Mouse (Mus musculus) stomach, postnatal 0 days (tissue): ENCODE results near the gene Unc13a. TPM values are rescaled to one million over a fixed set of nuclear protein-coding genes. Genes with fewer than 3 reads are reported as not detected.

ENCODE experiments used
- ATAC-seq: fragments of 200-750 bp; cut with Nextera tagmentation; 2 replicates; pipeline ENCODE4 v1.8.0; 2017; ENCODE audit not compliant: low FRiP score, low TSS enrichment
- DNase-seq: peaks from one replicate; pipeline ENCODE4 v3.0.0-alpha.2; 2016; ENCODE audit warnings: low spot score
- H3K27ac ChIP-seq: fragments of 300-500 bp; sonication (generic); replicated peaks from 2 replicates; pipeline ENCODE4 v1.5.1; 2014; ENCODE audit warnings: mild to moderate bottlenecking, control low read depth
- H3K27me3 ChIP-seq: fragments of 300-500 bp; sonication (generic); 2 replicates; pipeline ENCODE4 v1.6.1; 2014; ENCODE audit warnings: low read length; ENCODE audit not compliant: control insufficient read depth, insufficient read depth
- H3K36me3 ChIP-seq: fragments of 300-500 bp; sonication (generic); 2 replicates; pipeline ENCODE4 v1.6.1; 2014; ENCODE audit warnings: low read length, mixed read lengths; ENCODE audit not compliant: control insufficient read depth, insufficient read depth
- H3K4me1 ChIP-seq: fragments of 300-500 bp; sonication (generic); replicated peaks from 2 replicates; pipeline ENCODE4 v1.6.1; 2014; ENCODE audit warnings: antibody characterized with exemption; ENCODE audit not compliant: control insufficient read depth, insufficient read depth
- H3K4me2 ChIP-seq: fragments of 300-500 bp; sonication (generic); replicated peaks from 2 replicates; pipeline ENCODE4 v1.6.1; 2014; ENCODE audit warnings: low read depth, mild to moderate bottlenecking, control low read depth, moderate library complexity
- H3K4me3 ChIP-seq: fragments of 300-500 bp; sonication (generic); 2 replicates; pipeline ENCODE4 v1.5.1; 2014; ENCODE audit warnings: low read depth, low read length, control low read depth
- H3K9ac ChIP-seq: fragments of 300-500 bp; sonication (generic); 2 replicates; pipeline ENCODE4 v1.6.1; 2014; ENCODE audit warnings: mild to moderate bottlenecking, low read length, control low read depth, mixed read lengths
- H3K9me3 ChIP-seq: fragments of 300-500 bp; sonication (generic); 2 replicates; pipeline ENCODE4 v1.6.1; 2016; ENCODE audit warnings: low read length; ENCODE audit not compliant: control insufficient read depth
- CTCF ChIP-seq: IDR thresholded peaks from 2 replicates; pipeline ENCODE4 v1.5.1; 2016; ENCODE audit warnings: antibody characterized with exemption, low read depth, mild to moderate bottlenecking, moderate library complexity
- EP300 ChIP-seq: optimal IDR thresholded peaks from 2 replicates; pipeline ENCODE3; 2016; ENCODE audit warnings: antibody characterized with exemption
- WGBS: fragments of 180-500 bp; shearing (Covaris S2); extraction: QIAGEN DNeasy Blood & Tissue Kit; methylation state at CpG from one replicate; pipeline ENCODE4 v1.1.7; 2014; 5-methylcytosine and 5-hydroxymethylcytosine counted together
- polyA plus RNA-seq: library from polyadenylated mRNA; unstranded; fragments of >200 nt; fragmentation: Nextera tagmentation; extraction: Ambion mirVana; gene quantifications from 2 replicates; pipeline ENCODE4 v1.2.1, GENCODE M21; 2015

The Unc13a gene
- polyA plus RNA-seq, 1 experiment from 2014 or later = 0.46 TPM

- Histone ChIP-seq H3K4me2 (peak overlapping the region; percentile 17; the same call in 1 of the 2 replicates), H3K36me3 (no peaks in the 10 kb centered on the region), H3K27me3 (peaks cover 19% of the 10 kb centered on the region; the same call in 1 of the 2 replicates), H3K9me3 (no peaks in the 10 kb centered on the region), H3K27ac (no peak overlapping the region), H3K9ac (no peak overlapping the region), H3K4me3 (peak overlapping the region; percentile 19; the same call in 1 of the 2 replicates), H3K4me1 (no peaks in the 10 kb centered on the region)
- WGBS = 14% methylated on average over 67 of the region's 68 CpGs
- TF ChIP-seq CTCF (no peak), EP300 (no peak)
- DNase-seq (no peak), ATAC-seq (0 out of 2 replicates have a peak, but pooled peaks have one; percentile 15)
These were observed 21.8 kb upstream of the Unc13a start for GRCm38 (mm10) chr8:71693166-71694041.

- Histone ChIP-seq H3K9ac (no peak overlapping the region), H3K4me1 (no peaks in the 10 kb centered on the region), H3K4me2 (no peak overlapping the region), H3K36me3 (no peaks in the 10 kb centered on the region), H3K4me3 (no peak overlapping the region), H3K27ac (no peak overlapping the region), H3K27me3 (peaks cover 22% of the 10 kb centered on the region; the same call in 1 of the 2 replicates), H3K9me3 (no peaks in the 10 kb centered on the region)
- WGBS = 19% methylated on average over 30 of the region's 30 CpGs
- DNase-seq (no peak), ATAC-seq (no peak)
- TF ChIP-seq EP300 (no peak), CTCF (no peak)
These were observed 21.0 kb upstream of the Unc13a start for GRCm38 (mm10) chr8:71692509-71692908.

DNA sequence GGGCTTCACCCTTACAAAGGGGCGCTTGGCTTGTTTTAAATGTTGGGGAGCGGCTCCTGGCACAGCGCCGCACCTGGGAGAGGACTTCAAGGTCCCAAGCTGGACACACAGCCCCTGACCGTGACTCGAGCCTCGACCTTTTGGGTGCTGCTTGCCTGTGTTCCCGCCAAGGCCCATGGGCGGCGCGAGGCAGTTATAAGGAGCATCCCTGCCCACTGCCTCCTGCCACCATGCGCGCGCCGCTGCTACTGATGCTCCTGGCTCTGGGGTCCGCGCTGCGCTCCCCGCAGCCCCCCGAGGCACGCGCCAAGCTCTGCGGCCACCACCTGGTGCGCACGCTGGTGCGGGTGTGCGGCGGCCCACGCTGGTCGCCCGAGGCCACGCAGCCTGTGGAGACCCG is 17.5 kb upstream of the Unc13a start, which contains the start of gene Insl3:
Gene Insl3, plus strand, starts transcription at position 187 of the 400 bp plus-strand sequence.
- no peak for TF ChIP-seq EP300
- no peak for TF ChIP-seq CTCF
- H3K27me3 ChIP-seq = peaks cover 28% of the 10 kb centered on the region; the same call in 1 of the 2 replicates
- H3K36me3 ChIP-seq = no peaks in the 10 kb centered on the region
- no peak within 1 kb of the TSS for H3K27ac ChIP-seq
- 12% methylated on average over 33 of the region's 33 CpGs for WGBS
- DNase-seq (no peak), ATAC-seq (no peak)
- no peak within 1 kb of the TSS for H3K4me3 ChIP-seq
- H3K4me2 ChIP-seq = no peak within 1 kb of the TSS
- H3K4me1 ChIP-seq = peaks cover 2% of the 10 kb centered on the region; the same call in 1 of the 2 replicates
- no peak within 1 kb of the TSS for H3K9ac ChIP-seq
- H3K9me3 ChIP-seq = no peaks in the 10 kb centered on the region

DNA sequence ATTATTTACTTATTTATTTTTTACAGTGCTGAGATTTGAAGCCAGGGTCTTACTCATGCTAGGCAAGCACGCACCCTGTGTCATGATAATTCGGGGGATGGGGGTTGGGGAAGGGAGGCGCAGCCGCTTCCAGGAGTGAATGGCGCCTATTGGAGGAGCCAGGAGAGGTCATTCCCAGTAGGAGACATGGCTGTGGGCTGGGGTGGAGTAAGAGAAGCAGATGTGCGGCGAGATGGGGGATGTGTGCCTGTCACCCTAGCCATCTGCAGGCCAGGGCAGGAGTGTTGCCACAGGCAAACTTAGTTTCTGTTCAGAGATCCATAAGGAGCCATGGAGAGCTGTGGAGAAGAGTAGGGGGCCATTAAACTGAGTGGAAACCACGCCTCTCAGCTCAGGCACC is 16.1 kb upstream of the Unc13a start:
- no peak for ATAC-seq

DNA sequence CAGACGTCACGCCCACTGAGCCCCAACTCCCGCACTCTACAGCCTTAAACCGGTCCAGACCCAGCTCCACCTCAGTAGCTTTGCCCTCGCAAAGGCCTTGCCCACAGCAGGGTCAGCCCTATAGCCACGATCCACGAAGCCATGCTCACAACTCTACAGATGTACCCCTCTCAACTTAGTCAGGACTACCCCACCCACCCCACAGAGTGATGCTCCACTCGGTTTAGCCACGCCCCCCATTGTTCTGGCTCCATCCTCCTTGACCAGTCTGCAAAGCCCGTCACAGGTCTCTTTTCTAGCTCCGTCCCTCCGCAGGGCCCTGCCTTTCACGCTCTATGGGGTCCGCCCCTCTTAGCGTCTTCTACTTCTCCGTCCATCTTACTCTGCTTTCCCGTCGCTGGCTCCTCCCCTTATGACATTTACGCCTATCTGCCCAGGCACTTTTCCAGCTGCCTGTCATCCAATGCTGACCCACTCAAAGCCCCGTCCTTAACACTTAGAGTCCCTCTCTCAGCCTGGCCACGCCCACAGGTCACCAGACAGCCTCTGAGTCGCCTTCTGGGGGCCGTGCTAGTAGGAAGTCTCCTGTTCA is 14.7 kb upstream of the Unc13a start:
- no peaks in the 10 kb centered on the region for H3K9me3 ChIP-seq
- H3K4me3 ChIP-seq = peak overlapping the region; percentile 17
- TF ChIP-seq CTCF = no peak
- TF ChIP-seq EP300 = no peak
- no peak overlapping the region for H3K27ac ChIP-seq
- H3K4me1 ChIP-seq = peaks cover 2% of the 10 kb centered on the region; the same call in 1 of the 2 replicates
- peaks cover 18% of the 10 kb centered on the region; the same call in 1 of the 2 replicates for H3K27me3 ChIP-seq
- DNase-seq (no peak), ATAC-seq (peak; percentile 36)
- no peak overlapping the region for H3K9ac ChIP-seq
- WGBS = 10% methylated on average over 23 of the region's 23 CpGs
- H3K4me2 ChIP-seq = peak overlapping the region; percentile 40
- no peaks in the 10 kb centered on the region for H3K36me3 ChIP-seq

More for the DNA sequence above, 16.1 kb upstream of the Unc13a start:
- peaks cover 20% of the 10 kb centered on the region; the same call in 1 of the 2 replicates for H3K27me3 ChIP-seq
- no peaks in the 10 kb centered on the region for H3K9me3 ChIP-seq
- H3K4me3 ChIP-seq = no peak overlapping the region
- DNase-seq = no peak
- H3K4me1 ChIP-seq = peaks cover 2% of the 10 kb centered on the region; the same call in 1 of the 2 replicates
- TF ChIP-seq EP300 (no peak), CTCF (no peak)
- H3K36me3 ChIP-seq = no peaks in the 10 kb centered on the region
- no peak overlapping the region for H3K9ac ChIP-seq
- WGBS = 20% methylated on average over 8 of the region's 8 CpGs
- no peak overlapping the region for H3K4me2 ChIP-seq
- no peak overlapping the region for H3K27ac ChIP-seq
